Comparison of ENCODE assay signal across 8 mouse cellular contexts in genomic region chr13:13784420-13784936, GRCm38 (mm10). TPM values are rescaled to one million over a fixed set of nuclear protein-coding genes. Genes with fewer than 3 reads are reported as not detected.
DNase-seq lines count a peak whose midpoint lies in the region; ATAC-seq lines count a peak whose summit lies in the region.

No protein-coding gene starts in this region.

- peak overlapping the region; percentile 13; the same call in 1 of the 2 replicates for H3K9ac ChIP-seq in intestine, embryonic 15.5 days
- H3K9ac ChIP-seq in neural tube, embryonic 13.5 days: peak overlapping the region; percentile 75

- no peak for DNase-seq in frontal cortex, adult 2 months (ENCODE audit: extremely low spot score in 1 of 2, low spot score in 1 of 2)
- DNase-seq in thymus, postnatal 0 days (ENCODE audit: low spot score): peak; percentile 17
- no peak for DNase-seq in thymus, postnatal 14 days
- no peak for DNase-seq in urinary bladder, postnatal 36 days (ENCODE audit: low spot score in 2 of 2)
- no peak for DNase-seq in T-cell, adult 2 months (ENCODE audit: low spot score)

- no peaks in the 10 kb centered on the region for H3K9me3 ChIP-seq in intestine, embryonic 15.5 days
- no peaks in the 10 kb centered on the region for H3K9me3 ChIP-seq in neural tube, embryonic 13.5 days

- peak; percentile 10 for ATAC-seq in frontal cortex, adult (ENCODE audit: low TSS enrichment)
- peak; percentile 74 for ATAC-seq in intestine, embryonic 15.5 days
- ATAC-seq in neural tube, embryonic 13.5 days (ENCODE audit: low read depth): peak; percentile 66

- H3K4me1 ChIP-seq in intestine, embryonic 15.5 days (replicated peaks): peaks cover 18% of the 10 kb centered on the region
- peaks cover 34% of the 10 kb centered on the region for H3K4me1 ChIP-seq in neural tube, embryonic 13.5 days (replicated peaks)

- H3K4me2 ChIP-seq in intestine, embryonic 15.5 days (replicated peaks): peak overlapping the region; percentile 99
- peak overlapping the region; percentile 91 for H3K4me2 ChIP-seq in neural tube, embryonic 13.5 days

- peaks cover 39% of the 10 kb centered on the region for H3K27me3 ChIP-seq in intestine, embryonic 15.5 days (replicated peaks)
- peaks cover 51% of the 10 kb centered on the region for H3K27me3 ChIP-seq in neural tube, embryonic 13.5 days

- H3K27ac ChIP-seq in intestine, embryonic 15.5 days: no peak overlapping the region
- no peak overlapping the region for H3K27ac ChIP-seq in neural tube, embryonic 13.5 days (replicated peaks)

- H3K4me3 ChIP-seq in intestine, embryonic 15.5 days (replicated peaks): peak overlapping the region; percentile 56
- H3K4me3 ChIP-seq in neural tube, embryonic 13.5 days: peak overlapping the region; percentile 64

- under 1% methylated on average over 48 of the region's 59 CpGs for WGBS in intestine, embryonic 15.5 days
- WGBS in neural tube, embryonic 13.5 days: under 1% methylated on average over 56 of the region's 59 CpGs

- no peaks in the 10 kb centered on the region for H3K36me3 ChIP-seq in intestine, embryonic 15.5 days
- H3K36me3 ChIP-seq in neural tube, embryonic 13.5 days: no peaks in the 10 kb centered on the region

RNA-seq across cellular contexts. Expression of gene Gng4, which starts 0.6 kb away (rescaled TPM):
- 264 and 296 TPM in 2 replicates for polyA plus RNA-seq in frontal cortex, adult 2 months (2012; rRNA removed)
- 0.05 and 0.60 TPM in 2 replicates for polyA plus RNA-seq in thymus, postnatal 0 days (2015; fragmentation: Nextera tagmentation; extraction: Ambion mirVana)
- polyA plus RNA-seq in intestine, embryonic 15.5 days (2015; fragmentation: Nextera tagmentation; extraction: Ambion mirVana): 2.4 and 3.0 TPM in 2 replicates
- 20.5 and 21.0 TPM in 2 replicates for polyA plus RNA-seq in neural tube, embryonic 13.5 days (2015; fragmentation: Nextera tagmentation; extraction: Ambion mirVana)

Comparison
In these comparisons a context has a peak if more than half of its experiments do, and no peak if none do; other contexts are left out.
1. ATAC-seq: peak in every context shown above with its lines; median percentile 74 in intestine, embryonic 15.5 days; 66 in neural tube, embryonic 13.5 days; 10 in frontal cortex, adult.
2. RNA of gene Gng4, which starts 0.6 kb away (polyA plus RNA-seq): 264 to 296 TPM in frontal cortex, adult 2 months; 20.5 to 21.0 TPM in neural tube, embryonic 13.5 days, 2.4 to 3.0 TPM in intestine, embryonic 15.5 days and 0.05 to 0.60 TPM in thymus, postnatal 0 days; every median in the first group is over 10 times any median in the second.